Mouse (Mus musculus): Measurements from ENCODE around the gene Lipe.
A peak's percentile ranks its signal among the peaks of the same experiment; 100 is the strongest.

- TF ChIP-seq CTCF (IDR thresholded peaks at IDR 0.05; ENCODE audit: low read depth) (peak; percentile 81), EP300 (IDR thresholded peaks at IDR 0.05; ENCODE audit: low read depth) (no peak)
Measured at GRCm38 (mm10) chr7:25333596-25334307, 64.8 kb downstream of the Lipe start.
